Comparison of ENCODE assay signal across 18 mouse cellular contexts in genomic region chr7:84350529-84350928, GRCm38 (mm10).
"Had no signal": no experiment of that assay in that cellular context is flagged by ENCODE, and none has a peak within 500 bp of the region (broad histone marks: within the 10 kb centered on the region; RNA-seq: fewer than 3 reads in every experiment).

No protein-coding gene starts in this region.

- H3K9ac ChIP-seq: limb, embryonic 15.5 days; liver, embryonic 12.5 days; lung, embryonic 14.5 days; neural tube, embryonic 15.5 days had no signal

- H3K4me2 ChIP-seq: limb, embryonic 15.5 days; liver, embryonic 12.5 days; lung, embryonic 14.5 days; neural tube, embryonic 15.5 days had no signal

- H3K4me1 ChIP-seq: limb, embryonic 15.5 days; liver, embryonic 12.5 days had no signal

- H3K27ac ChIP-seq: kidney, postnatal 0 days; limb, embryonic 15.5 days; liver, embryonic 12.5 days; macrophage; neural tube, embryonic 15.5 days; stomach, postnatal 0 days had no signal

- ATAC-seq: liver, embryonic 12.5 days had no signal

- H3K27me3 ChIP-seq: limb, embryonic 15.5 days; liver, embryonic 12.5 days; neural tube, embryonic 15.5 days had no signal

- H3K9me3 ChIP-seq: limb, embryonic 15.5 days; liver, embryonic 12.5 days; neural tube, embryonic 15.5 days had no signal

- DNase-seq: kidney, adult 9 months; kidney, postnatal 36 days; layer of hippocampus, adult 9-11 months; layer of hippocampus, postnatal 36 days; lung, embryonic 14.5 days; lung, postnatal 14 days; right cerebral cortex, adult 18-20 months; right cerebral cortex, postnatal 25 days; thymus, adult 18-20 months; thymus, postnatal 14 days had no signal

- H3K4me3 ChIP-seq: limb, embryonic 15.5 days; liver, embryonic 12.5 days; megakaryocyte, embryonic 14.5 days; myocyte; neural tube, embryonic 15.5 days had no signal

- H3K36me3 ChIP-seq: liver, embryonic 12.5 days had no signal
